Mouse (Mus musculus): ENCODE data around the gene Ccdc113. TPM values are rescaled to one million over a fixed set of nuclear protein-coding genes. Genes with fewer than 3 reads are reported as not detected.
A peak's percentile ranks its signal among the peaks of the same experiment; 100 is the strongest.

Ccdc113 gene
- total and polyA plus RNA-seq, 2 experiments from 2014 or later, result 0.78 to 3.2 TPM

DNA sequence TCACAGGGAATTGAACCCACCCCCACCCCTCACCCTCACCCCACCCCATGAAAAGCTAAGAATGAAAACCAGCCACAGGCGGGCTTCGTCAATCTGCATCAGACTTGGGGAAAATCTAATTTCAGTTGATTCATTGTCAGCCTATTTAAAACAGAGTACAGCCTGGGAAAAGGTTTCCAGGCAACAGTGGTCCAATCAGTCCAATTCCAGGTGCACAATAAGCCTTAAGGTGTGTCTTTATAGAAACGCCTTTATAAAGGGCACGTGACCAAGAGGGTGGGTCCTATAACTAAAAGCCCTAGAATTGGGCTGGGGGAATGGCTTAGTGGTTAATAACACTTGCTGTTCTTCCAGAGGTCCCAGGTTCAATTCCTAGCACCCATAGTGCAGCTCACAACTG lies 1.7 kb upstream of the Ccdc113 start:
- WGBS, result 65% methylated on average over 4 of the region's 4 CpGs
- H3K27me3 ChIP-seq (ENCODE audit: insufficient read depth, low read length), result no peaks in the 10 kb centered on the region
- H3K27ac ChIP-seq, result no peak overlapping the region
- no peak for TF ChIP-seq CTCF (IDR thresholded peaks at IDR 0.05; ENCODE audit: low read depth)
- no peak overlapping the region for H3K4me2 ChIP-seq (ENCODE audit: low read depth, low read length)
- DNase-seq (ENCODE audit: low spot score) (no peak), ATAC-seq (no peak)
- H3K4me1 ChIP-seq (ENCODE audit: insufficient read depth, low read length), result no peaks in the 10 kb centered on the region
- no peaks in the 10 kb centered on the region for H3K36me3 ChIP-seq (ENCODE audit: insufficient read depth, low read length)
- H3K4me3 ChIP-seq (ENCODE audit: low read length), result no peak overlapping the region
- no peak overlapping the region for H3K9ac ChIP-seq (replicated peaks; ENCODE audit: low read length)
- no peaks in the 10 kb centered on the region for H3K9me3 ChIP-seq (ENCODE audit: low read length)

DNA sequence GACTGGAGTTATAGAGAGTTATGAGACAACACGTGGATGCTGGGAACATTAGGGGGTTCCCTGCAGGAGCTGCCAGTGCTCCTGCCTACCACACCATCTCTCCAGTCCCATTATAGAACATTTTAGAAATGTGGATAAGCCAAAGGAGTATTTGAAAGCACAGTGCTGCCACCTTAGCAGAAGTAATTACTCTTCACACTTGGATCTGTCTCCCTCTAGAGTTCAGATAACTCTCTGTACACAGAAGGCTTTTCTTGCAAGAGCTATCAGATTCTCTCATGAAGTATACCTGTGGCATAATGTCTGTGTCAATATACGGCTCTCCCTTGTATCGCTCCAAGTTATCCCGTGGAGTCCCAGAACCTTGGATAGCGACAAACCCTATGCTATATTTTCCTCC lies 5.6 kb downstream of the Ccdc113 start:
- no peak overlapping the region for H3K4me2 ChIP-seq (ENCODE audit: low read depth, low read length)
- no peaks in the 10 kb centered on the region for H3K27me3 ChIP-seq (ENCODE audit: insufficient read depth, low read length)
- H3K4me1 ChIP-seq (ENCODE audit: insufficient read depth, low read length), result no peaks in the 10 kb centered on the region
- H3K4me3 ChIP-seq (ENCODE audit: low read length), result no peak overlapping the region
- WGBS, result 79% methylated on average over 5 of the region's 5 CpGs
- no peak overlapping the region for H3K9ac ChIP-seq (replicated peaks; ENCODE audit: low read length)
- peak; percentile 55 for TF ChIP-seq CTCF (IDR thresholded peaks at IDR 0.05; ENCODE audit: low read depth)
- no peak for ATAC-seq
- DNase-seq (ENCODE audit: low spot score), result peak; percentile 30
- no peaks in the 10 kb centered on the region for H3K9me3 ChIP-seq (ENCODE audit: low read length)
- H3K27ac ChIP-seq, result no peak overlapping the region
- H3K36me3 ChIP-seq (ENCODE audit: insufficient read depth, low read length), result no peaks in the 10 kb centered on the region

DNA sequence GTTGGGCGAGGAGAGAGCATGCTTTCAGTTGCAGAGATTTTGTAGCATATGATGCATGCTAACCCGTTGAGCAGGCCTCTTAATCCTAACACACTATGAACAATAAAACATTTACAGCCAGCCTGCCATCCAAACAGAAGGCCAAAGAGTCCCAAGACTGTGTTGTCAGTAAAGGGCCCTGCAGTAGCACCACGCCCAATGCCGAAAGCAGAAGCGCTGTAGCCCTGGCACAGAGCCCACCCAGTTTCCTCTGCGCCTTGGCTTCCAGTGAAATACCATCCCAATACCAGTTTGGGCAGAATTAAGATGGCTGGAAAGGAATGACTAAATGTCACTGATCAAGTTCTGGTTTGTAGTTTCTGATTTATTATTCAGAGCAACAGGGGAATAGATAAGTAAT lies 8.3 kb downstream of the Ccdc113 start:
- no peak overlapping the region for H3K4me2 ChIP-seq (ENCODE audit: low read depth, low read length)
- no peak for ATAC-seq
- H3K9ac ChIP-seq (replicated peaks; ENCODE audit: low read length), result no peak overlapping the region
- H3K4me3 ChIP-seq (ENCODE audit: low read length), result no peak overlapping the region
- H3K9me3 ChIP-seq (ENCODE audit: low read length), result no peaks in the 10 kb centered on the region
- WGBS, result 86% methylated on average over 6 of the region's 6 CpGs
- H3K4me1 ChIP-seq (ENCODE audit: insufficient read depth, low read length), result no peaks in the 10 kb centered on the region
- TF ChIP-seq CTCF (IDR thresholded peaks at IDR 0.05; ENCODE audit: low read depth), result no peak
- no peaks in the 10 kb centered on the region for H3K27me3 ChIP-seq (ENCODE audit: insufficient read depth, low read length)
- no peaks in the 10 kb centered on the region for H3K36me3 ChIP-seq (ENCODE audit: insufficient read depth, low read length)
- no peak overlapping the region for H3K27ac ChIP-seq
- DNase-seq (ENCODE audit: low spot score), result no peak

DNA sequence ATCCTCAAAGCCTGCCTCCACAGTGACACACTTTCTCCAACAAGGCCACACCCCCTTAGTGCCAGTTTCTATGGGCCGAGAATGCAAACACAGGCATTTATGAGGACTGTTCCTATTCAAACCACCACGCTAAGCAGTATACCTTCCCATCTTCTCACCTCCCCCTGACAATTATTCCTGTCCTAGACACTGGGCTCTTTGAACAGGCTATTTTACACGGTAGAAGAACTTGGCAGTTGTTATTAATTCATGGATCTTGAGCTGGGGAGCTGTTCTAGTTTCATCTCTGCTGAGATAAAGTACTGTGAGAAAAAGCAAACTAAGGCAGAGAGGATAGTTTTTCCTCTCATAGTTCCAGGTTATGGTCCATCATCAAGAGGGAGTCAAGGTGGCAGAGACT lies 9.2 kb downstream of the Ccdc113 start:
- no peak for TF ChIP-seq CTCF (IDR thresholded peaks at IDR 0.05; ENCODE audit: low read depth)
- WGBS, result 71% methylated on average over 3 of the region's 3 CpGs
- Histone ChIP-seq H3K27me3 (ENCODE audit: insufficient read depth, low read length) (no peaks in the 10 kb centered on the region), H3K27ac (no peak overlapping the region), H3K4me1 (ENCODE audit: insufficient read depth, low read length) (no peaks in the 10 kb centered on the region), H3K36me3 (ENCODE audit: insufficient read depth, low read length) (no peaks in the 10 kb centered on the region), H3K9ac (replicated peaks; ENCODE audit: low read length) (no peak overlapping the region), H3K4me3 (ENCODE audit: low read length) (no peak overlapping the region), H3K4me2 (ENCODE audit: low read depth, low read length) (no peak overlapping the region), H3K9me3 (ENCODE audit: low read length) (no peaks in the 10 kb centered on the region)
- ATAC-seq (no peak), DNase-seq (ENCODE audit: low spot score) (no peak)

DNA sequence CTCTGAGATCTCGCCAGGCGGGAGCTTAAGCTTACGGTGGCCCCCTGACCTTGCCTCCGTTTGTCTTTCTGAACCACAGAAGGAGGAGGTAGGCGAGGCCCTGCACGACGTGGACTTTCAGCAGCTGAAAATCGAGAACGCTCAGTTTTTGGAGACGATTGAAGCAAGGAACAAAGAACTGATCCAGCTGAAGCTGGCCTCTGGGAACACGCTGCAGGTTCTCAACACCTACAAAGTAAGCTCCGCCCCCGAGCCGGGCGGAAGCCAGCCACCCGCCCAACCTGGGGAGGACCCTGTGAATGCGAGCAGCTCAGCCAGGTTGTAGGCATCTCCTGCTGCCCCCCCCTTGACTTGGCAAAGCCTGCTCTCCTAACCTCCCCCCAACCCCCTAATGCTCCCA lies 11.9 kb downstream of the Ccdc113 start:
- ATAC-seq (no peak), DNase-seq (ENCODE audit: low spot score) (no peak)
- Histone ChIP-seq H3K27me3 (ENCODE audit: insufficient read depth, low read length) (no peaks in the 10 kb centered on the region), H3K9ac (replicated peaks; ENCODE audit: low read length) (no peak overlapping the region), H3K27ac (no peak overlapping the region), H3K4me2 (ENCODE audit: low read depth, low read length) (no peak overlapping the region), H3K4me3 (ENCODE audit: low read length) (no peak overlapping the region), H3K36me3 (ENCODE audit: insufficient read depth, low read length) (no peaks in the 10 kb centered on the region), H3K4me1 (ENCODE audit: insufficient read depth, low read length) (peaks cover 9% of the 10 kb centered on the region), H3K9me3 (ENCODE audit: low read length) (no peaks in the 10 kb centered on the region)
- TF ChIP-seq CTCF (IDR thresholded peaks at IDR 0.05; ENCODE audit: low read depth), result no peak
- 87% methylated on average over 17 of the region's 17 CpGs for WGBS

DNA sequence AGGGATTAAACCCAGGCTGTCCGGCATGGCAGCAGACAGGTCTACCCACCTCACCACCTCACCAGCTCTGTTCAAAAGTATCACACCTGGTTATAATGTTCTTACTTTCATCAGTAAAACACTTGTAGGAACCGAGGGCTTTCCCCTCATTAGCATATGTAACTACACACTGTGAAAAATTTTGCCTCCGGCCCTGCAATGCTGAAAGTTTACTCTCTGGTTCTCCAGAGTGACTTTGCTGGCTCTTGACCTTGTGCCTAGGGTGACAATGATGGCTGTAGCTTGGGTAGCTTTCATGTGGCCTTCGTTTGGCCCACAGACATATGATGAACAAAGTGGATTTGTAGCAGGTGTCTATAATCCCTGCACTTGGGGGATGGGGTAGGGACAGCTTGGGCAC lies 13.1 kb downstream of the Ccdc113 start:
- ATAC-seq, result no peak
- Histone ChIP-seq H3K27me3 (ENCODE audit: insufficient read depth, low read length) (no peaks in the 10 kb centered on the region), H3K4me3 (ENCODE audit: low read length) (no peak overlapping the region), H3K9ac (replicated peaks; ENCODE audit: low read length) (no peak overlapping the region), H3K4me2 (ENCODE audit: low read depth, low read length) (no peak overlapping the region), H3K4me1 (ENCODE audit: insufficient read depth, low read length) (peaks cover 10% of the 10 kb centered on the region), H3K36me3 (ENCODE audit: insufficient read depth, low read length) (no peaks in the 10 kb centered on the region), H3K9me3 (ENCODE audit: low read length) (no peaks in the 10 kb centered on the region), H3K27ac (no peak overlapping the region)
- TF ChIP-seq CTCF (IDR thresholded peaks at IDR 0.05; ENCODE audit: low read depth), result no peak
- no peak for DNase-seq (ENCODE audit: low spot score)
- 85% methylated on average over 4 of the region's 4 CpGs for WGBS

DNA sequence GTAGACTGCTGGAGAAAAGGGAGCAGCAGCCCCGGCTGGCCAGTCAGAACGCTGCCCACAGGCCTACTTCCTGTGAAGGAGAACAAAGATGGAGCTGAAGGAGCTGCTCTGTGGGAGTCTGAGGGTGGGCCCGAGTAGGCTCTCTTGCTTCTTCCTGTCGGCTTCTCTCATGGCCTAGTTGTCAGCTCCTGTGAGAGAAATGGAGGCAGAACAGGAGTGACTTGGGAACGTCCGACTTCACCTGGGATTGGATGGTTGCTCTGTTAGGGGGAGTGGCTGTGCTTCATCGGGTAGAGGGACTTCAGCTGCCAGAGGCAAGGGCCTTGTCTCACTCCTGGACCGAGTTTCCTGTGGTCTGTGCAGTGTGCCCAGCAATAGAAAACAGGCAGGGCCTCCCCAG lies 14.0 kb downstream of the Ccdc113 start:
- Histone ChIP-seq H3K27me3 (ENCODE audit: insufficient read depth, low read length) (no peaks in the 10 kb centered on the region), H3K9me3 (ENCODE audit: low read length) (no peaks in the 10 kb centered on the region), H3K9ac (replicated peaks; ENCODE audit: low read length) (no peak overlapping the region), H3K36me3 (ENCODE audit: insufficient read depth, low read length) (no peaks in the 10 kb centered on the region), H3K4me2 (ENCODE audit: low read depth, low read length) (no peak overlapping the region), H3K4me3 (ENCODE audit: low read length) (no peak overlapping the region), H3K27ac (no peak overlapping the region), H3K4me1 (ENCODE audit: insufficient read depth, low read length) (peaks cover 10% of the 10 kb centered on the region)
- no peak for TF ChIP-seq CTCF (IDR thresholded peaks at IDR 0.05; ENCODE audit: low read depth)
- DNase-seq (ENCODE audit: low spot score), result no peak
- 59% methylated on average over 8 of the region's 8 CpGs for WGBS
- no peak for ATAC-seq

All from hindbrain, postnatal 0 days (tissue).